8 mouse cellular contexts compared by ENCODE assay signal in genomic region chrX:152974204-152974661, GRCm38 (mm10). TPM values are rescaled to one million over a fixed set of nuclear protein-coding genes. Genes with fewer than 3 reads are reported as not detected.
DNase-seq lines count a peak whose midpoint lies in the region; ATAC-seq lines count a peak whose summit lies in the region.

No protein-coding gene starts in this region.

- WGBS in embryonic facial prominence, embryonic 12.5 days = 15% methylated on average over 6 of the region's 10 CpGs
- WGBS in heart, embryonic 14.5 days = 25% methylated on average over 6 of the region's 10 CpGs
- 20% methylated on average over 10 of the region's 10 CpGs for WGBS in midbrain, embryonic 13.5 days

- peak overlapping the region; percentile 31; the same call in 1 of the 2 replicates for H3K4me2 ChIP-seq in embryonic facial prominence, embryonic 12.5 days (replicated peaks)
- H3K4me2 ChIP-seq in heart, embryonic 14.5 days (ENCODE audit: low read length) = peak overlapping the region; percentile 40
- H3K4me2 ChIP-seq in midbrain, embryonic 13.5 days (replicated peaks) = peak overlapping the region; percentile 41

- DNase-seq in urinary bladder, postnatal 14 days (ENCODE audit: low spot score) = peak; percentile 3
- DNase-seq in urinary bladder, postnatal 10 days (ENCODE audit: low spot score) = no peak
- peak; percentile 54 to 69 for DNase-seq in layer of hippocampus, postnatal 36 days
- DNase-seq in testis, postnatal 10 days (ENCODE audit: low spot score) = peak; percentile 63
- no peak for DNase-seq in adrenal gland, postnatal 36 days

- H3K4me1 ChIP-seq in embryonic facial prominence, embryonic 12.5 days = no peaks in the 10 kb centered on the region
- H3K4me1 ChIP-seq in heart, embryonic 14.5 days (ENCODE audit: control insufficient read depth in 2 of 2, insufficient read depth in 2 of 2, low read length in 2 of 2) = no peaks in the 10 kb centered on the region
- peaks cover 9% of the 10 kb centered on the region for H3K4me1 ChIP-seq in midbrain, embryonic 13.5 days (replicated peaks)

- no peak overlapping the region for H3K4me3 ChIP-seq in embryonic facial prominence, embryonic 12.5 days
- H3K4me3 ChIP-seq in heart, embryonic 14.5 days (ENCODE audit: control insufficient read depth in 1 of 2, insufficient read depth in 1 of 2, low read depth in 1 of 2, low read length in 2 of 2) = no peak overlapping the region
- H3K4me3 ChIP-seq in midbrain, embryonic 13.5 days (replicated peaks) = no peak overlapping the region

- H3K27me3 ChIP-seq in embryonic facial prominence, embryonic 12.5 days = no peaks in the 10 kb centered on the region
- H3K27me3 ChIP-seq in heart, embryonic 14.5 days (ENCODE audit: control insufficient read depth, insufficient read depth, low read length) = no peaks in the 10 kb centered on the region
- H3K27me3 ChIP-seq in midbrain, embryonic 13.5 days = peaks cover 7% of the 10 kb centered on the region; the same call in 1 of the 2 replicates

- peak; percentile 68; the same call in 1 of the 2 replicates for ATAC-seq in embryonic facial prominence, embryonic 12.5 days (ENCODE audit: insufficient number of reproducible peaks, insufficient read depth, low FRiP score, low TSS enrichment)
- no peak for ATAC-seq in heart, embryonic 14.5 days (ENCODE audit: insufficient number of reproducible peaks, insufficient read depth, low FRiP score, low read depth)
- no peak for ATAC-seq in midbrain, embryonic 13.5 days

- H3K9me3 ChIP-seq in embryonic facial prominence, embryonic 12.5 days = no peaks in the 10 kb centered on the region
- no peaks in the 10 kb centered on the region for H3K9me3 ChIP-seq in heart, embryonic 14.5 days (ENCODE audit: control insufficient read depth, low read length)
- H3K9me3 ChIP-seq in midbrain, embryonic 13.5 days = no peaks in the 10 kb centered on the region

- no peak overlapping the region for H3K9ac ChIP-seq in embryonic facial prominence, embryonic 12.5 days
- no peak overlapping the region for H3K9ac ChIP-seq in heart, embryonic 14.5 days (ENCODE audit: low read length)
- no peak overlapping the region for H3K9ac ChIP-seq in midbrain, embryonic 13.5 days (replicated peaks)

- no peaks in the 10 kb centered on the region for H3K36me3 ChIP-seq in embryonic facial prominence, embryonic 12.5 days
- no peaks in the 10 kb centered on the region for H3K36me3 ChIP-seq in heart, embryonic 14.5 days (ENCODE audit: control insufficient read depth, insufficient read depth, low read length)
- no peaks in the 10 kb centered on the region for H3K36me3 ChIP-seq in midbrain, embryonic 13.5 days

- no peak overlapping the region for H3K27ac ChIP-seq in embryonic facial prominence, embryonic 12.5 days
- no peak overlapping the region for H3K27ac ChIP-seq in heart, embryonic 14.5 days (replicated peaks in 1 of 2; ENCODE audit: control insufficient read depth in 1 of 2, insufficient read depth in 1 of 2, low read depth in 2 of 2, low read length in 2 of 2)
- peak overlapping the region; percentile 90 for H3K27ac ChIP-seq in midbrain, embryonic 13.5 days

RNA-seq across cellular contexts. Expression of gene Usp51, which starts 32.0 kb away (rescaled TPM):
- 2.3 and 2.7 TPM in 2 replicates for polyA plus RNA-seq in embryonic facial prominence, embryonic 12.5 days (2016; fragmentation: Nextera tagmentation; extraction: Ambion mirVana)
- polyA plus RNA-seq in heart, embryonic 14.5 days (2014; fragmentation: Nextera tagmentation; extraction: Ambion mirVana) = 0.84 and 0.93 TPM in 2 replicates
- 1 to 10 TPM; 2.3 to 3.1 TPM for total RNA-seq in layer of hippocampus, postnatal 36 days (2021)
- 2.7 and 3.0 TPM in 2 replicates for polyA plus RNA-seq in midbrain, embryonic 13.5 days (2015; fragmentation: Nextera tagmentation; extraction: Ambion mirVana)
- total RNA-seq in adrenal gland, postnatal 36 days (2021) = 1 to 10 TPM; 2.1 to 2.8 TPM

Comparison
In these comparisons a context has a peak if more than half of its experiments do, and no peak if none do; other contexts are left out.
1. DNase-seq: peak in urinary bladder, postnatal 14 days (single experiment), layer of hippocampus, postnatal 36 days (2 of 2) and testis, postnatal 10 days (single experiment); none in urinary bladder, postnatal 10 days (single experiment) and adrenal gland, postnatal 36 days (0 of 2).
2. Peak in every context shown above with its lines, with median percentiles within 50 percentile points of each other: H3K4me2 ChIP-seq.